In the genomic region with DNA sequence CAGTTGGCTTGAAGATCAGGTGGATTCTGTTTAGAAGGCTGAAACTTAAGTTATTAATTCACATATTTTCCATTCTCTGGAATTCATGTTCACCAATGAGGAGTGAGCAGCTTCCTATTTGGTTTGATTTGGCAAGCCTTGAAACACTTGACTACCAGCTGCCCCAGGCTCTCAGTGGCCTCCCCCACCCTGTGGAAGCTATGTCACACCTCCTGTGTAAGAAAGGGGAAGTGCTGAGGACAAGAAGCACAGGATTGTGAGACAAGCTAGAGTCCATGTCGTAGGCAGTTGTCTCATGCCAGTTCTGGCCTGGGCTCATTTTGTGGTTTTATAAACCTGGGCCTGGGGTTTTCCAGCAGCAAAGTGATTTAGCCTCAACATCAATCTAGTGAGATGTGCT, we compare ENCODE assay signal across 10 mouse cellular contexts. TPM values are rescaled to one million over a fixed set of nuclear protein-coding genes. Genes with fewer than 3 reads are reported as not detected.
A peak's percentile ranks its signal among the peaks of the same experiment; 100 is the strongest.
DNase-seq lines count a peak whose midpoint lies in the region; ATAC-seq and TF ChIP-seq lines count a peak whose summit lies in the region.
"Had no signal": no experiment of that assay in that cellular context is flagged by ENCODE, and none has a peak within 500 bp of the region (broad histone marks: within the 10 kb centered on the region; RNA-seq: fewer than 3 reads in every experiment).

No protein-coding gene starts in this region.

- no peak overlapping the region for H3K4me3 ChIP-seq in liver, postnatal 0 days (ENCODE audit: low read depth, low read length)
- H3K4me3 ChIP-seq: limb, embryonic 10.5 days had no signal

- ATAC-seq in liver, postnatal 0 days = no peak

- H3K36me3 ChIP-seq in liver, postnatal 0 days (replicated peaks; ENCODE audit: insufficient read depth, low read length) = peaks cover 28% of the 10 kb centered on the region

- peak; percentile 95 for DNase-seq in heart, adult 11 months
- no peak for DNase-seq in heart, postnatal 14 days
- peak; percentile 23 for DNase-seq in T-cell, adult 2 months (ENCODE audit: low spot score)
- DNase-seq in liver, postnatal 0 days = peak; percentile 46
- peak; percentile 59 to 71 for DNase-seq in natural killer cell, adult 2 months (ENCODE audit: low spot score in 2 of 2)
- no peak for DNase-seq in urinary bladder, postnatal 10 days (ENCODE audit: low spot score)
- DNase-seq in retina, embryonic 14.5 days (ENCODE audit: low spot score) = no peak
- no peak for DNase-seq in right cerebral cortex, postnatal 14 days
- DNase-seq: kidney, adult 8-10 months had no signal

- peak overlapping the region; percentile 23; the same call in 1 of the 2 replicates for H3K27ac ChIP-seq in liver, postnatal 0 days (ENCODE audit: low read depth)
- H3K27ac ChIP-seq: limb, embryonic 10.5 days had no signal

- H3K4me2 ChIP-seq in liver, postnatal 0 days (ENCODE audit: low read depth, low read length) = no peak overlapping the region

- no peak overlapping the region for H3K9ac ChIP-seq in liver, postnatal 0 days (replicated peaks)

- no peaks in the 10 kb centered on the region for H3K27me3 ChIP-seq in liver, postnatal 0 days (ENCODE audit: insufficient read depth, low read length)

- intact Hi-C loops in heart, postnatal 14 days (cut with DNase I) = loop anchor here (2.0 kb wide), 1 partner anchor 63 kb away; no protein-coding TSS in a partner anchor

- H3K4me1 ChIP-seq in liver, postnatal 0 days (ENCODE audit: insufficient read depth) = peaks cover 17% of the 10 kb centered on the region

- 28% methylated on average over 1 of the region's 1 CpGs for WGBS in liver, postnatal 0 days (ENCODE audit: insufficient replicate concordance)

- no peaks in the 10 kb centered on the region for H3K9me3 ChIP-seq in liver, postnatal 0 days (ENCODE audit: low read length)
- H3K9me3 ChIP-seq: limb, embryonic 10.5 days had no signal

- TF ChIP-seq CTCF in liver, postnatal 0 days (IDR thresholded peaks at IDR 0.05; ENCODE audit: low read depth) = no peak

- TF ChIP-seq EP300 in liver, postnatal 0 days (IDR thresholded peaks at IDR 0.05; ENCODE audit: low read depth) = no peak

RNA-seq across cellular contexts. Expression of a gene that starts 2.4 kb away (rescaled TPM):
- total RNA-seq in heart, postnatal 14 days (2021) = 10 to 100 TPM; 28.5 to 31.1 TPM
- 12.0 and 12.5 TPM in 2 replicates for polyA plus RNA-seq in liver, postnatal 0 days (2015; fragmentation: Nextera tagmentation; extraction: Ambion mirVana)

RNA-seq across cellular contexts. Expression of a gene that starts 42.8 kb away (rescaled TPM):
- 1 to 10 TPM in 1 of 2 experiments, under 1 TPM in 1; 0.78 to 1.0 TPM for total RNA-seq in heart, postnatal 14 days (2021)
- 1.4 and 1.6 TPM in 2 replicates for polyA plus RNA-seq in liver, postnatal 0 days (2015; fragmentation: Nextera tagmentation; extraction: Ambion mirVana)

Comparison
In these comparisons a context has a peak if more than half of its experiments do, and no peak if none do; other contexts are left out.
1. DNase-seq: peak in heart, adult 11 months (single experiment), T-cell, adult 2 months (single experiment), liver, postnatal 0 days (single experiment) and natural killer cell, adult 2 months (2 of 2); none in heart, postnatal 14 days (0 of 2), urinary bladder, postnatal 10 days (single experiment), retina, embryonic 14.5 days (single experiment) and right cerebral cortex, postnatal 14 days (single experiment).